Mouse (Mus musculus): ENCODE results near the gene Polm. TPM values are rescaled to one million over a fixed set of nuclear protein-coding genes. Genes with fewer than 3 reads are reported as not detected.

Polm gene
- polyA plus RNA-seq, 1 experiment from 2014 or later = 5.1 TPM

- no peak overlapping the region for H3K4me2 ChIP-seq (ENCODE audit: low read depth, low read length)
- WGBS = 94% methylated on average over 11 of the region's 11 CpGs
- H3K27me3 ChIP-seq (ENCODE audit: control insufficient read depth, insufficient read depth, low read length) = no peaks in the 10 kb centered on the region
- H3K4me1 ChIP-seq (ENCODE audit: control insufficient read depth, insufficient read depth, low read length) = peaks cover 8% of the 10 kb centered on the region
- no peak overlapping the region for H3K4me3 ChIP-seq (ENCODE audit: low read depth, low read length)
- ATAC-seq (ENCODE audit: low read depth) = no peak
- no peak overlapping the region for H3K27ac ChIP-seq (ENCODE audit: low read depth, low read length)
- H3K9ac ChIP-seq (replicated peaks; ENCODE audit: low read depth, low read length) = no peak overlapping the region
- H3K36me3 ChIP-seq (ENCODE audit: control insufficient read depth, insufficient read depth, low read length) = peaks cover 10% of the 10 kb centered on the region
- H3K9me3 ChIP-seq (ENCODE audit: control insufficient read depth, low read length) = no peaks in the 10 kb centered on the region
Observed at GRCm38 (mm10) chr11:5872707-5873106, 34.9 kb upstream of the Polm start.

GRCm38 (mm10) chr11:5870069-5870468 is 32.3 kb upstream of the Polm start:
- no peak for ATAC-seq (ENCODE audit: low read depth)
- no peak overlapping the region for H3K4me3 ChIP-seq (ENCODE audit: low read depth, low read length)
- H3K9me3 ChIP-seq (ENCODE audit: control insufficient read depth, low read length) = no peaks in the 10 kb centered on the region
- H3K36me3 ChIP-seq (ENCODE audit: control insufficient read depth, insufficient read depth, low read length) = peaks cover 10% of the 10 kb centered on the region
- H3K9ac ChIP-seq (replicated peaks; ENCODE audit: low read depth, low read length) = no peak overlapping the region
- no peaks in the 10 kb centered on the region for H3K4me1 ChIP-seq (ENCODE audit: control insufficient read depth, insufficient read depth, low read length)
- no peaks in the 10 kb centered on the region for H3K27me3 ChIP-seq (ENCODE audit: control insufficient read depth, insufficient read depth, low read length)
- no peak overlapping the region for H3K27ac ChIP-seq (ENCODE audit: low read depth, low read length)
- no peak overlapping the region for H3K4me2 ChIP-seq (ENCODE audit: low read depth, low read length)
- WGBS = 93% methylated on average over 16 of the region's 16 CpGs

GRCm38 (mm10) chr11:5869331-5869730 is 31.5 kb upstream of the Polm start:
- Histone ChIP-seq H3K4me3 (ENCODE audit: low read depth, low read length) (no peak overlapping the region), H3K9ac (replicated peaks; ENCODE audit: low read depth, low read length) (no peak overlapping the region), H3K9me3 (ENCODE audit: control insufficient read depth, low read length) (no peaks in the 10 kb centered on the region), H3K36me3 (ENCODE audit: control insufficient read depth, insufficient read depth, low read length) (peaks cover 10% of the 10 kb centered on the region), H3K4me2 (ENCODE audit: low read depth, low read length) (no peak overlapping the region), H3K27ac (ENCODE audit: low read depth, low read length) (no peak overlapping the region), H3K27me3 (ENCODE audit: control insufficient read depth, insufficient read depth, low read length) (no peaks in the 10 kb centered on the region), H3K4me1 (ENCODE audit: control insufficient read depth, insufficient read depth, low read length) (no peaks in the 10 kb centered on the region)
- WGBS = 88% methylated on average over 16 of the region's 16 CpGs
- no peak for ATAC-seq (ENCODE audit: low read depth)

GRCm38 (mm10) chr11:5868324-5868723 is 30.5 kb upstream of the Polm start:
- H3K4me3 ChIP-seq (ENCODE audit: low read depth, low read length) = no peak overlapping the region
- H3K4me2 ChIP-seq (ENCODE audit: low read depth, low read length) = no peak overlapping the region
- H3K4me1 ChIP-seq (ENCODE audit: control insufficient read depth, insufficient read depth, low read length) = no peaks in the 10 kb centered on the region
- ATAC-seq (ENCODE audit: low read depth) = no peak
- WGBS = 95% methylated on average over 12 of the region's 12 CpGs
- H3K36me3 ChIP-seq (ENCODE audit: control insufficient read depth, insufficient read depth, low read length) = peaks cover 10% of the 10 kb centered on the region
- H3K27me3 ChIP-seq (ENCODE audit: control insufficient read depth, insufficient read depth, low read length) = no peaks in the 10 kb centered on the region
- H3K27ac ChIP-seq (ENCODE audit: low read depth, low read length) = no peak overlapping the region
- no peaks in the 10 kb centered on the region for H3K9me3 ChIP-seq (ENCODE audit: control insufficient read depth, low read length)
- no peak overlapping the region for H3K9ac ChIP-seq (replicated peaks; ENCODE audit: low read depth, low read length)

- Histone ChIP-seq H3K9me3 (ENCODE audit: control insufficient read depth, low read length) (no peaks in the 10 kb centered on the region), H3K27ac (ENCODE audit: low read depth, low read length) (no peak overlapping the region), H3K4me3 (ENCODE audit: low read depth, low read length) (no peak overlapping the region), H3K4me1 (ENCODE audit: control insufficient read depth, insufficient read depth, low read length) (no peaks in the 10 kb centered on the region), H3K9ac (replicated peaks; ENCODE audit: low read depth, low read length) (no peak overlapping the region), H3K27me3 (ENCODE audit: control insufficient read depth, insufficient read depth, low read length) (peaks cover 2% of the 10 kb centered on the region), H3K36me3 (ENCODE audit: control insufficient read depth, insufficient read depth, low read length) (peaks cover 10% of the 10 kb centered on the region), H3K4me2 (ENCODE audit: low read depth, low read length) (no peak overlapping the region)
- ATAC-seq (ENCODE audit: low read depth) = no peak
- WGBS = 86% methylated on average over 2 of the region's 2 CpGs
Observed at GRCm38 (mm10) chr11:5867196-5867595, 29.4 kb upstream of the Polm start.

GRCm38 (mm10) chr11:5862394-5863105 is 24.7 kb upstream of the Polm start:
- Histone ChIP-seq H3K27me3 (ENCODE audit: control insufficient read depth, insufficient read depth, low read length) (peaks cover 16% of the 10 kb centered on the region), H3K36me3 (ENCODE audit: control insufficient read depth, insufficient read depth, low read length) (no peaks in the 10 kb centered on the region), H3K9ac (replicated peaks; ENCODE audit: low read depth, low read length) (no peak overlapping the region), H3K27ac (ENCODE audit: low read depth, low read length) (no peak overlapping the region), H3K9me3 (ENCODE audit: control insufficient read depth, low read length) (no peaks in the 10 kb centered on the region), H3K4me1 (ENCODE audit: control insufficient read depth, insufficient read depth, low read length) (0 out of 2 replicates have a peak, but pooled peaks cover 2% of the 10 kb centered on the region), H3K4me3 (ENCODE audit: low read depth, low read length) (peak overlapping the region; percentile 23; the same call in 1 of the 2 replicates), H3K4me2 (ENCODE audit: low read depth, low read length) (peak overlapping the region; percentile 43)
- 20% methylated on average over 15 of the region's 15 CpGs for WGBS
- ATAC-seq (ENCODE audit: low read depth) = no peak

- 0 out of 2 replicates have a peak, but pooled peaks cover 2% of the 10 kb centered on the region for H3K4me1 ChIP-seq (ENCODE audit: control insufficient read depth, insufficient read depth, low read length)
- peak within 1 kb of the TSS; percentile 23 for H3K4me3 ChIP-seq (ENCODE audit: low read depth, low read length)
- no peaks in the 10 kb centered on the region for H3K36me3 ChIP-seq (ENCODE audit: control insufficient read depth, insufficient read depth, low read length)
- 0 out of 2 replicates have a peak within 1 kb of the TSS, but pooled peaks have one; percentile 34 for H3K9ac ChIP-seq (replicated peaks; ENCODE audit: low read depth, low read length)
- H3K27me3 ChIP-seq (ENCODE audit: control insufficient read depth, insufficient read depth, low read length) = peaks cover 16% of the 10 kb centered on the region
- peak within 1 kb of the TSS; percentile 43 for H3K4me2 ChIP-seq (ENCODE audit: low read depth, low read length)
- H3K27ac ChIP-seq (ENCODE audit: low read depth, low read length) = no peak within 1 kb of the TSS
- 5% methylated on average over 46 of the region's 59 CpGs for whole genome bisulfite sequencing
- no peaks in the 10 kb centered on the region for H3K9me3 ChIP-seq (ENCODE audit: control insufficient read depth, low read length)
- ATAC-seq (ENCODE audit: low read depth) = no peak
Observed at GRCm38 (mm10) chr11:5861678-5862393, 24.0 kb upstream of the Polm start, which contains the start of gene Aebp1. TSS of gene Aebp1 (plus strand) at chr11:5861947.

- H3K36me3 ChIP-seq (ENCODE audit: control insufficient read depth, insufficient read depth, low read length) = no peaks in the 10 kb centered on the region
- H3K9ac ChIP-seq (replicated peaks; ENCODE audit: low read depth, low read length) = no peak overlapping the region
- 63% methylated on average over 6 of the region's 6 CpGs for WGBS
- ATAC-seq (ENCODE audit: low read depth) = no peak
- H3K4me3 ChIP-seq (ENCODE audit: low read depth, low read length) = no peak overlapping the region
- no peaks in the 10 kb centered on the region for H3K9me3 ChIP-seq (ENCODE audit: control insufficient read depth, low read length)
- no peak overlapping the region for H3K4me2 ChIP-seq (ENCODE audit: low read depth, low read length)
- H3K27me3 ChIP-seq (ENCODE audit: control insufficient read depth, insufficient read depth, low read length) = peaks cover 16% of the 10 kb centered on the region
- 0 out of 2 replicates have a peak, but pooled peaks cover 2% of the 10 kb centered on the region for H3K4me1 ChIP-seq (ENCODE audit: control insufficient read depth, insufficient read depth, low read length)
- no peak overlapping the region for H3K27ac ChIP-seq (ENCODE audit: low read depth, low read length)
Observed at GRCm38 (mm10) chr11:5860639-5861038, 22.8 kb upstream of the Polm start.
